Mouse (Mus musculus) natural killer cell, adult 2 months (primary cell): ENCODE results near the gene Frmpd4.

Experiments
- DNase-seq, 2 experiments: peaks; one replicate each; pipeline ENCODE4 v3.0.0; 2022; ENCODE audit warnings: low spot score in 2 of 2

Frmpd4 gene

DNA sequence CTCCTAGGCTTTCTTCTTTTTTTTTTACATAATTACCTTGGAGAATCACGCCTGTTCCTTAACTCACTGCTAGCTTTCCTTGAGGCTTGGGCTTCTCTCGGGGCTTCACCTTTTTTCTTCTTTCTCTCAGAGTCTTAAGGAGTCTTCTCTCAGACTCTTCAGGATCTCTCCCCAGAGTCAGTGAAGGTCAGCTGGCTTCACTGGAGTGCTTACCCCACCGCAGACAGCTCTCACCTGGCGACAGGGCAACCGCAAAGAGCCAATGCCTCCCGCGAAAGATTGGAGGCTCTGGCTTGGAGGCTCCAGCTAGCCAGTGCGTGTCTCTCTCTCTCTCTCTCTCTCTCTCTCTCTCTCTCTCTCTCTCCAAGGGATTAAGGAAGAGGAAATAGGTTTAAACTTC, 453.0 kb downstream of the Frmpd4 start:
- DNase-seq, result no peak

DNA sequence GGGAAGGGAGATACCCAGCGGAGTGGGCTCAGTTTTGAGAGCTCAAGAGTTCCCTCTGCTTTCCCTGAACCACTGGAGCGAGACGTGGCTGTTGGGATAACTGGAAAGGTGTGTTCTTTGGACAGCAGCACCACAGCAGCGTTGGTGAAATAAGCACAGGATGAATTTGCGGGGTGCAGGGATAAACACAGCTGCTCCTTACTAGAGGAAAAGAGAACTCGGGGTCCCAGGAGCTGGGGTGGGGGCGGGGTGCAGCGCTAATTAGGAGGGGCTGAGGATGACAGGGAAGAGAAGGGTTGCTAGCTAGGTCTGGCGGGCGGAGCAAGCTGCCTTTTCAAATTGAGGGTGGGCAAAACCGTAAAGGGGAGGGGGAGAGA, 453.5 kb downstream of the Frmpd4 start:
- DNase-seq, result no peak

GRCm38 (mm10) chrX:168122806-168123588, 454.0 kb downstream of the Frmpd4 start:
- no peak for DNase-seq

DNA sequence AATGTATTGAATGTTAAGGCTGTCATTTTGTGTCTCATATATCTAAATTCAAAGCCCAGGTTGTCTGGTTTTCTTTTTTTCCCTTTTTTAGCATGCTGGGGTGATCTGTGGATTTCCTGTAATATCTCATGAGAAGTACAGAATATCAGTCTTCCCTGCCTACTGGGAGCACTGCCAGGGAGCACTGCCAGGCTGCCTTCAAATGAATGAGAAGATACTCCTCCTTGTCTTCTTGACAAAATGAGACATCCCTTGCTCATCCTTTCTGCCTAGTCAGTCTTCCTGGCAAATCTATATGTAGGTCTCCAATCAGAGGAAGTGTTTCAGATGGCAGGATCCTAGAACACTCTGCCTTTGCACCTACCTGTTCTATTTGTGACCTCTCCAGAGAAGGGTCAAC, 535.4 kb downstream of the Frmpd4 start:
- no peak for DNase-seq

DNA sequence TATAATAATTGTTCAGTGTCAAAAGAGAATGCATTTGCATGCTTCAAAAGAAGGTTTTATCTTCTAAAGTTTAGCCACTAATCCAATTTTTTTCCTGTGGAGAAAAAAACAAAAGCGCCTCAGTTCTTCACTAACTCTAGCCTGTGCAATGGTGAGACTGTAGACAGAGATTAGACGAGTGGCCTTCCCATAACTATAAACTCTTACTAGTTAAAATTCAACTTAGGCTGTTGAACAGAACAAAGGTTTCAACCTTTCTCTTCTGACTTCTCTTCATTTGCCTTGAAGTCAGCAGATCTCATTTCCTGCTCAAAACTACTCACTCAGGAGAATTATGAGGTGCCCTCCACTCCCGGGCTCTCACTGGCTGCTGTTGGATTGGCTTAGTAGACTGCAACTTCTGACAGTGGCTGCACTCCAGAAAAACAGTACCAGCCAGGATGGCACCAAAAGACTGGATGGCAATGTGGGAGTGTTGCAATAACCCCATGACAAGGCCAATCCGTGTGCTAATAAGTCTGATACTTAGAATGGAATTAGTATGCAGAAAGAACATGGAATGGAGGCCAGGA, 556.4 kb downstream of the Frmpd4 start:
- DNase-seq, result no peak

- no peak for DNase-seq
These were observed 559.2 kb downstream of the Frmpd4 start for GRCm38 (mm10) chrX:168017792-168018191.

- no peak for DNase-seq
These were observed 592.2 kb downstream of the Frmpd4 start for GRCm38 (mm10) chrX:167984835-167985234.

GRCm38 (mm10) chrX:167951207-167951606, 625.8 kb downstream of the Frmpd4 start:
- no peak for DNase-seq

GRCm38 (mm10) chrX:167909483-167909882, 667.5 kb downstream of the Frmpd4 start:
- DNase-seq, result no peak

GRCm38 (mm10) chrX:167901046-167901445, 676.0 kb downstream of the Frmpd4 start:
- no peak for DNase-seq

GRCm38 (mm10) chrX:167854821-167855220, 722.2 kb downstream of the Frmpd4 start:
- DNase-seq, result no peak

GRCm38 (mm10) chrX:167832543-167832942, 744.5 kb downstream of the Frmpd4 start:
- no peak for DNase-seq

DNA sequence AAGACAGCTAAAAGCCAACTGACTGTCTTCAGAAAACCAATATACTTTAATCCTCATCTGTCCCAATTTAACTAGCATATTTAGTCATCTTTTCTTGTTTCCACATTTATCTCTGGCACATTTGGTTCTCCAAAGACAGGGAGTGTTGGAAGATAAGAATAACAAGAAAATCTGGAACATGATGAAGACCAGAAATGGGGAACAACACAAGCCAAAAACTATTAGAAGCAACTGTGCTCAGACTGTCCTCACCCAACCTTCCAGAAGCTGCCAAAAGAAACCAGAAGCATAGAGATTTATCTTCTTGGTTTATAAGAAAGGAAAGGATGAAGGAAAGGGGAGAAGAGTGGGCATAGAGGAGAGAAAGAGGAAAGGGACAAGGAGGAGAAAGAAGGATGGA, 748.6 kb downstream of the Frmpd4 start:
- no peak for DNase-seq

GRCm38 (mm10) chrX:167817363-167817762, 759.7 kb downstream of the Frmpd4 start:
- DNase-seq, result peak in 1 of 2 experiments; percentile 11

GRCm38 (mm10) chrX:167810120-167810519, 766.9 kb downstream of the Frmpd4 start:
- no peak for DNase-seq

- DNase-seq, result no peak
These were observed 768.5 kb downstream of the Frmpd4 start for GRCm38 (mm10) chrX:167808572-167808971.

DNA sequence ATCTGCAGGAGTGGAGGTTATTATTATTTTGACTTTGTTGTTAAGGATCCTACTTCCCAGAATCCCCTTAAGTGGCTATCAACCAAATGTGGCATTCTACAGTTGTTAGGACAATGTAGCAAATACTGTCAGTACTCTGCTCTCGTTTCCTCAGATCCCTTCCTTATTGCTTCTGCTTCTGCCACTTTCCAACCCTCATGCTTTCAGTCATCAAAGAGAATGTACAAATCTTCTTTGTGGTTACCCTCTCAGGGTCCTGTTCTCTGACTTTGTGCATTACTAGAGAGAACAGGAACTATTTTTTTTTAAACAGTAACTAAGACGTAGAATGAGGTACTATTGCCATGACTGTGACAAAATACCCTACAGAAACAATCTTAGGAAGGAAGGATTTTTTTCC, 788.3 kb downstream of the Frmpd4 start:
- no peak for DNase-seq

GRCm38 (mm10) chrX:167783526-167783925, 793.5 kb downstream of the Frmpd4 start:
- no peak for DNase-seq

GRCm38 (mm10) chrX:167719564-167719981, 857.5 kb downstream of the Frmpd4 start:
- no peak for DNase-seq

DNA sequence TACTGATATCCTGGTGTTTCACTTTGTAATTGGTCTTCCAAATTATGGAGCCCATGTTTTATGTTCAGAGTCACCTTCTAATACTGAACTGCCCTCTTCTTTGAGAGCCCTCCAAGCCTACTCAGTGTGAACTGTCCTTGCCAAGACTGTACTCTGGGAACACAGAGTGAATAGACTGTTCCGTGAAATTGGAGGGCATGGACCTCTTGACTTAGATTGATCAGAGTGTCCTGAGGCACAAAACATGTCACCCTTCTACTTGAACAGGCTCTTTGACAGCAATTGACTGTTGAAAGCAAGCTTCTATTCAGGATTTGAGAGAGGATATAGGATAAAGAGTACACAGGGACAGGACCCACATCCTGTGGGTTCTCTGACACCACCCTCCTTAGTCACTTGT, 857.9 kb downstream of the Frmpd4 start:
- DNase-seq, result no peak

DNA sequence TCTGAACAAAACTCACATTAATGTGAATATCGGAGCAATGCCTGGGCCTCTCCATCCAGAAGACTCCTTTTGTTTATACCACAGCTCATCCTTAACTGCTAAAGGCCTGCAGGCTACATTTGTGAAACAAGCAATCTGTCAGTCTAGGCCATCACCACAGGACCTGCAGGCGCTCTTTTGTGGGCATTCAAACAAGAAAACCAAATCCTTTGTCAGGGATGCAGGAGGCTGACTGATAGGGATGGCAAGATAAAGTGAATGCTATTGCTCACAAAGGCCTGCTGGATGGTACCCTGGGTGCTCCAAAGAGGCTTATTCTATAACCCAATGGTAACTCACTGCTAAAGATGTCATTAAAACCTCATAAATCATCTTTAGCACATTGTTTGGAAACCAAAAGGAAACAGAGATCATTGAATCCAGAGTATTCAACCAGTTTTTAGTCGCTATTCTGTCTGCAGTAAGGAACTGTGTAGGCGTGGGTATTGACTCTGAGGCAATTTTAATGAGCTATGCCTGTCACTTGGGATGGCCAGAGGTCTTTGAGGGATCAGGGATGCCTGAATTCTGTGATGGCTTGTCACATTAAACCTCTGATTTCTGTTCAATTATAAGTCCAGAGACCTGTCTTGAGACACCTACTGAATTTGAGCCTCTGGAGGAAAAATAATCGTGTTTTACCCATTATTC, 922.1 kb downstream of the Frmpd4 start:
- DNase-seq, result no peak

- no peak for DNase-seq
These were observed 922.8 kb downstream of the Frmpd4 start for GRCm38 (mm10) chrX:167654249-167654648.

GRCm38 (mm10) chrX:167597639-167598217, 979.3 kb downstream of the Frmpd4 start:
- DNase-seq, result no peak
